In the genomic region with DNA sequence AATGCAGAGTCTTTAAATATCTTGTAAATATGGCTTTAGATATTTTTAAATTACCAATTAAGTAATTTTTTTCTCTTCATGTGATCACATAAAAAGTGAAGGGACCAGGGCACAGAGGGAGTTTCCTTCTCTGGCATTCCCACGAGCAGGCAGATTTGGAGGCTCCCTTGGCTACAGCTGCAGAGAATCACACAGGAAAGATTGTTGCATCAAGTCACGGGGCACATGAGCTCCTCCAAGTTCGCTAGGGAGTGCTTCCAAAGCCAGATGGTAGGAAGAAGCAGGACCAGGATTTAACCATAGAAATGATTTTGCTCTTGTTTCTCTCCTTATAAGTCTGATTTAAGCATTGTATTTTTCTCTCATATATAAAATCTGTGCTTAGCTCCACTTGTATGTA, we compare ENCODE assay signal across 10 mouse cellular contexts. TPM values are rescaled to one million over a fixed set of nuclear protein-coding genes. Genes with fewer than 3 reads are reported as not detected.
DNase-seq lines count a peak whose midpoint lies in the region; ATAC-seq and TF ChIP-seq lines count a peak whose summit lies in the region.
"Had no signal": no experiment of that assay in that cellular context is flagged by ENCODE, and none has a peak within 500 bp of the region (broad histone marks: within the 10 kb centered on the region; RNA-seq: fewer than 3 reads in every experiment).

No protein-coding gene starts in this region.

- H3K27ac ChIP-seq in heart, embryonic 12.5 days (ENCODE audit: poor library complexity, severe bottlenecking) = no peak overlapping the region
- no peak overlapping the region for H3K27ac ChIP-seq in intestine, postnatal 0 days (ENCODE audit: low read depth, low read length)
- H3K27ac ChIP-seq: heart, embryonic 13.5 days; liver, embryonic 15.5 days had no signal

- H3K4me2 ChIP-seq in heart, embryonic 12.5 days = no peak overlapping the region
- H3K4me2 ChIP-seq in intestine, postnatal 0 days (replicated peaks; ENCODE audit: low read depth) = no peak overlapping the region
- H3K4me2 ChIP-seq: heart, embryonic 13.5 days; liver, embryonic 15.5 days had no signal

- intact Hi-C loops in heart, postnatal 36 days (cut with DNase I) = no loop called here

- H3K9ac ChIP-seq in heart, embryonic 12.5 days = no peak overlapping the region
- H3K9ac ChIP-seq in intestine, postnatal 0 days (ENCODE audit: low read depth, low read length) = no peak overlapping the region
- H3K9ac ChIP-seq: heart, embryonic 13.5 days; liver, embryonic 15.5 days had no signal

- no peak overlapping the region for H3K4me3 ChIP-seq in heart, embryonic 12.5 days
- H3K4me3 ChIP-seq in intestine, postnatal 0 days (ENCODE audit: low read depth, low read length) = no peak overlapping the region
- H3K4me3 ChIP-seq: heart, embryonic 13.5 days; liver, embryonic 15.5 days had no signal

- H3K4me1 ChIP-seq in heart, embryonic 12.5 days (replicated peaks) = no peaks in the 10 kb centered on the region
- no peaks in the 10 kb centered on the region for H3K4me1 ChIP-seq in intestine, postnatal 0 days (replicated peaks; ENCODE audit: control insufficient read depth, insufficient read depth, low read length)
- H3K4me1 ChIP-seq: heart, embryonic 13.5 days; liver, embryonic 15.5 days had no signal

- H3K27me3 ChIP-seq in heart, embryonic 12.5 days (replicated peaks) = no peaks in the 10 kb centered on the region
- no peaks in the 10 kb centered on the region for H3K27me3 ChIP-seq in intestine, postnatal 0 days (replicated peaks; ENCODE audit: control insufficient read depth, insufficient read depth, low read length)
- H3K27me3 ChIP-seq: CH12.LX; heart, embryonic 13.5 days; liver, embryonic 15.5 days had no signal

- no peaks in the 10 kb centered on the region for H3K36me3 ChIP-seq in heart, embryonic 12.5 days
- no peaks in the 10 kb centered on the region for H3K36me3 ChIP-seq in intestine, postnatal 0 days (ENCODE audit: control insufficient read depth, insufficient read depth)
- H3K36me3 ChIP-seq: heart, embryonic 13.5 days; liver, embryonic 15.5 days had no signal

- no peak for TF ChIP-seq CTCF in intestine, postnatal 0 days (IDR thresholded peaks at IDR 0.05; ENCODE audit: low read depth)

- 48% methylated on average over 3 of the region's 3 CpGs for WGBS in heart, embryonic 12.5 days
- 55% methylated on average over 3 of the region's 3 CpGs for WGBS in intestine, postnatal 0 days

- DNase-seq in heart, adult 8-10 months (ENCODE audit: low spot score) = peak; percentile 38
- DNase-seq in frontal cortex, postnatal 36 days (ENCODE audit: low spot score in 2 of 2) = peak; percentile 23 to 52
- DNase-seq in heart, postnatal 36 days = peak; percentile 12 to 30
- peak; percentile 33 for DNase-seq in right cerebral cortex, adult 18-20 months
- no peak for DNase-seq in adrenal gland, adult 8-10 months

- no peak for ATAC-seq in heart, embryonic 12.5 days (ENCODE audit: insufficient number of reproducible peaks, low FRiP score)
- ATAC-seq in intestine, postnatal 0 days = no peak

- H3K9me3 ChIP-seq in heart, embryonic 12.5 days (replicated peaks) = no peaks in the 10 kb centered on the region
- H3K9me3 ChIP-seq in intestine, postnatal 0 days (ENCODE audit: control insufficient read depth) = no peaks in the 10 kb centered on the region
- H3K9me3 ChIP-seq: heart, embryonic 13.5 days; liver, embryonic 15.5 days had no signal

RNA-seq across cellular contexts. Expression of a gene that starts 53.9 kb away (rescaled TPM):
- total RNA-seq in heart, adult 8-10 months (2022) = 1 to 10 TPM; 4.9 to 5.9 (median 5.4) TPM
- 0.45 and 0.59 TPM in 2 replicates for polyA plus RNA-seq in heart, embryonic 12.5 days (2016; fragmentation: Nextera tagmentation; extraction: Ambion mirVana)
- total RNA-seq in heart, postnatal 36 days (2021) = 1 to 10 TPM; 7.5 to 7.7 TPM
- 10.1 and 11.2 TPM in 2 replicates for polyA plus RNA-seq in intestine, postnatal 0 days (2015; fragmentation: Nextera tagmentation; extraction: Ambion mirVana)
- 1 to 10 TPM; 4.2 to 9.5 (median 6.3) TPM for total RNA-seq in adrenal gland, adult 8-10 months (2022)
- total RNA-seq: CH12.LX had no signal
